Mouse (Mus musculus) CH12.LX (cell line): Measurements from ENCODE around the gene Dand5. TPM values are rescaled to one million over a fixed set of nuclear protein-coding genes. Genes with fewer than 3 reads are reported as not detected.

ENCODE experiments used
- DNase-seq: peaks from one replicate; pipeline ENCODE4 v3.0.0-alpha.2; 2013; ENCODE audit errors: extremely low read depth
- H3K27ac ChIP-seq: 2 replicates; pipeline ENCODE4 v1.5.1; 2012; ENCODE audit warnings: low read depth, mild to moderate bottlenecking, control low read depth, moderate library complexity; ENCODE audit not compliant: insufficient read depth
- H3K27me3 ChIP-seq: replicated peaks from 2 replicates; pipeline ENCODE3; 2012; ENCODE audit warnings: inconsistent platforms
- H3K36me3 ChIP-seq, 2 experiments: replicated peaks in 1 of 2; 2 replicates each; pipeline versions ENCODE3 to v1.6.1; 2012; ENCODE audit warnings: inconsistent platforms in 1 of 2, low read length in 1 of 2, mild to moderate bottlenecking in 1 of 2, mixed read lengths in 1 of 2, moderate library complexity in 1 of 2; ENCODE audit not compliant: control insufficient read depth in 1 of 2, insufficient read depth in 1 of 2
- H3K4me1 ChIP-seq, 2 experiments: 2 replicates each; pipeline ENCODE4 v1.6.1; 2012; ENCODE audit warnings: inconsistent platforms in 1 of 2, moderate library complexity in 1 of 2; ENCODE audit not compliant: insufficient read depth in 2 of 2, control insufficient read depth in 1 of 2
- H3K4me2 ChIP-seq: 2 replicates; pipeline ENCODE4 v1.6.1; 2012; ENCODE audit warnings: low read depth, mild to moderate bottlenecking, control low read depth; ENCODE audit not compliant: poor library complexity, insufficient read depth, severe bottlenecking
- H3K4me3 ChIP-seq, 3 experiments: fragments of 150-350 bp in 1 of 3; sonication (generic) in 1 of 3; replicated peaks in 1 of 3; 2 replicates each; pipeline versions ENCODE3 to v1.5.1; 2011 to 2012; ENCODE audit warnings: low read depth in 2 of 3, low read length in 2 of 3, mild to moderate bottlenecking in 2 of 3, moderate library complexity in 2 of 3, control low read depth in 1 of 3, improper control_type of control experiment in 1 of 3, inconsistent platforms in 1 of 3, mixed read lengths in 1 of 3; ENCODE audit not compliant: poor library complexity in 1 of 3
- H3K79me2 ChIP-seq: replicated peaks from 2 replicates; pipeline ENCODE4 v1.6.1; 2012; ENCODE audit warnings: mild to moderate bottlenecking, moderate library complexity; ENCODE audit not compliant: control insufficient read depth, poor library complexity, insufficient read depth, severe bottlenecking; ENCODE audit errors: extremely low read depth
- H3K9ac ChIP-seq: 2 replicates; pipeline ENCODE4 v1.6.1; 2012; ENCODE audit warnings: low read depth, mild to moderate bottlenecking, control low read depth, moderate library complexity; ENCODE audit not compliant: insufficient read depth
- H3K9me3 ChIP-seq: replicated peaks from 2 replicates; pipeline ENCODE3; 2012; ENCODE audit warnings: low read length, inconsistent platforms, mixed read lengths
- CHD1 ChIP-seq: IDR thresholded peaks from 2 replicates; pipeline ENCODE4 v1.6.1; 2012; ENCODE audit warnings: low read depth, low read length, improper control_type of control experiment, inconsistent platforms
- CTCF ChIP-seq, 2 experiments: IDR thresholded peaks in 1 of 2; conservative IDR thresholded peaks in 1 of 2; 2 replicates each; pipeline ENCODE4 v1.5.1; 2011 to 2012; ENCODE audit warnings: low read depth in 2 of 2, low read length in 2 of 2, improper control_type of control experiment in 1 of 2, inconsistent platforms in 1 of 2, mild to moderate bottlenecking in 1 of 2, moderate library complexity in 1 of 2
- E2F4 ChIP-seq: IDR thresholded peaks from 2 replicates; pipeline ENCODE4 v1.6.1; 2011; ENCODE audit warnings: low read depth, low read length, improper control_type of control experiment; ENCODE audit not compliant: insufficient replicate concordance
- GABPA ChIP-seq: IDR thresholded peaks from 2 replicates; pipeline ENCODE4 v1.6.1; 2012; ENCODE audit warnings: low read depth, low read length, improper control_type of control experiment, inconsistent platforms; ENCODE audit not compliant: insufficient replicate concordance
- IRF4 ChIP-seq: IDR thresholded peaks from 2 replicates; pipeline ENCODE4 v1.6.1; 2014; ENCODE audit warnings: low read depth, mild to moderate bottlenecking, inconsistent platforms, low read length, improper control_type of control experiment
- JUN ChIP-seq: IDR thresholded peaks from 2 replicates; pipeline ENCODE4 v1.6.1; 2011; ENCODE audit warnings: low read depth, mild to moderate bottlenecking, low read length, improper control_type of control experiment, moderate library complexity; ENCODE audit not compliant: insufficient read depth
- MAFK ChIP-seq: IDR thresholded peaks from 2 replicates; pipeline ENCODE4 v1.6.1; 2011; ENCODE audit warnings: low read length, improper control_type of control experiment; ENCODE audit not compliant: insufficient replicate concordance
- MAZ ChIP-seq: IDR thresholded peaks from 2 replicates; pipeline ENCODE4 v1.6.1; 2012; ENCODE audit warnings: low read depth, mild to moderate bottlenecking, inconsistent platforms, low read length, improper control_type of control experiment, moderate library complexity
- MEF2A ChIP-seq: IDR thresholded peaks from 2 replicates; pipeline ENCODE4 v1.6.1; 2014; ENCODE audit warnings: low read depth, mild to moderate bottlenecking, inconsistent platforms, low read length, improper control_type of control experiment, borderline replicate concordance
- MYC ChIP-seq: IDR thresholded peaks from 2 replicates; pipeline ENCODE4 v1.6.1; 2011; ENCODE audit warnings: low read depth, mild to moderate bottlenecking, improper control_type of control experiment, low read length
- NRF1 ChIP-seq: IDR thresholded peaks from 2 replicates; pipeline ENCODE4 v1.6.1; 2014; ENCODE audit warnings: low read depth, mild to moderate bottlenecking, inconsistent platforms, low read length, improper control_type of control experiment, moderate library complexity
- PAX5 ChIP-seq: IDR thresholded peaks from 2 replicates; pipeline ENCODE4 v1.6.1; 2012; ENCODE audit warnings: low read length, inconsistent platforms, mixed read lengths
- POLR2A ChIP-seq: IDR thresholded peaks from 2 replicates; pipeline ENCODE4 v1.6.1; 2011; ENCODE audit warnings: low read depth, mild to moderate bottlenecking, improper control_type of control experiment, low read length
- POLR2AphosphoS2 ChIP-seq: IDR thresholded peaks from 2 replicates; pipeline ENCODE4 v1.6.1; 2011; ENCODE audit warnings: low read depth, low read length, improper control_type of control experiment
- RCOR1 ChIP-seq: conservative IDR thresholded peaks from 2 replicates; pipeline ENCODE4 v1.6.1; 2012; ENCODE audit warnings: low read depth, mild to moderate bottlenecking, inconsistent platforms, low read length, improper control_type of control experiment
- SIN3A ChIP-seq: IDR thresholded peaks from 2 replicates; pipeline ENCODE4 v1.6.1; 2012; ENCODE audit warnings: low read length, improper control_type of control experiment, inconsistent platforms
- SMC3 ChIP-seq: IDR thresholded peaks from 2 replicates; pipeline ENCODE4 v1.6.1; 2011; ENCODE audit warnings: low read depth, low read length, improper control_type of control experiment
- TCF12 ChIP-seq: IDR thresholded peaks from 2 replicates; pipeline ENCODE4 v1.6.1; 2014; ENCODE audit warnings: low read depth, mild to moderate bottlenecking, inconsistent platforms, low read length, improper control_type of control experiment
- USF2 ChIP-seq: conservative IDR thresholded peaks from 2 replicates; pipeline ENCODE4 v1.6.1; 2011; ENCODE audit warnings: low read depth, low read length, improper control_type of control experiment
- ZC3H11A ChIP-seq: IDR thresholded peaks from 2 replicates; pipeline ENCODE4 v1.6.1; 2012; ENCODE audit warnings: low read depth, mild to moderate bottlenecking, inconsistent platforms, low read length, improper control_type of control experiment
- ZKSCAN1 ChIP-seq: IDR thresholded peaks from 2 replicates; pipeline ENCODE4 v1.6.1; 2012; ENCODE audit warnings: low read depth, inconsistent platforms, low read length, improper control_type of control experiment, borderline replicate concordance
- ZNF384 ChIP-seq: IDR thresholded peaks from 2 replicates; pipeline ENCODE4 v1.6.1; 2012; ENCODE audit warnings: low read depth, low read length, improper control_type of control experiment, inconsistent platforms
- dilution Hi-C: fragments of 300-500 bp; cut with MboI; formaldehyde crosslinking; loops from 2 replicates; pipeline ENCODE4 v1.14.3; 2020; ENCODE audit warnings: low sequenced_read_pairs; ENCODE audit not compliant: extremely low pct_unique_long_range_greater_than_20kb, extremely low pct_ligation_motif_present
- in situ Hi-C: fragments of 300-500 bp; cut with MboI; formaldehyde crosslinking; loops from 3 replicates; pipeline ENCODE4 v1.14.3; 2019; ENCODE audit warnings: low sequenced_read_pairs, low pct_ligation_motif_present, low pct_unique_long_range_greater_than_20kb, mixed read lengths
- polyA plus RNA-seq: library from polyadenylated mRNA; unstranded; fragments of >175 nt; gene quantifications from 2 replicates; pipeline ENCODE4 v1.2.1, GENCODE M21; 2012; ENCODE audit warnings: low read depth; ENCODE audit not compliant: insufficient read length
- total RNA-seq, 2 experiments: library from RNA; depleted of rRNA; stranded (reverse); fragments of 300-350 nt in 1 of 2; fragments of >200 nt in 1 of 2; gene quantifications; 2 replicates each; pipeline ENCODE4 v1.2.3; 2012 to 2014

Gene Dand5
- total and polyA plus RNA-seq, 3 experiments: 1.4 to 1.7 (median 1.5) TPM

DNA sequence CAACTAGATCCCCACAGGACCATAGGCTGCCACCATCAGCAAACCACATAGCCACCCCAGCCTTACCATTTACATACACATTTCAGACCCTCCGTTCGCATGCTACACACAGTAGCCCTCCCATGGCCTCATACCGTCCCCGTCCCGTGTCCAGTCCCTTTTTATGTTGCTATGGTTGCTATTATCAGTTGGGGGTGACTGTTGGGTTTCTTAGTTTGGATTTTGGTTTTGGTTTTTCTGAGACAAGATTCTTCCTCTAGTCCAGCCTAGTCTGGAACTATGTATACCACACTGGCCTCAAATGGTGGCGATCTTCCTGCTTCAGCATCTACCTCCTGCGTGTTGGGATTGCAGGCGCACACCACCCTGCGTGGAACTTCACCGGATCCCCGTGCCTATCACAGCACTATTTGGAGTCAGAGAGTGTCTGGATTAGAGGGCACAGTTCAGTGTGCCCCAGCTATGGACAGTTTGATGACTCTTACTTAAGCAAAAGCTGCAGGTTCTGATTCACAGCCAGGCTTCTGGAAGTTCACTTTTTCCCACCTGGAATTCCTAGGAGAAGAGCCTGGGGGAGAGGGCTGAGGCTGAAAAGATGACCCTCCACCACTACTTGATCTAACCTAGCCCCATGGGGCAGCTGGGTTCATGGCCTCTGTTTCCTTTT is 35.7 kb downstream of the Dand5 start:
- in situ Hi-C loops: no loop called here
- TF ChIP-seq IRF4 (no peak), CTCF (conservative IDR thresholded peaks at IDR 0.05 in 1 of 2, IDR thresholded peaks at IDR 0.05 in 1 of 2; ENCODE audit: low read depth in 2 of 2, low read length in 2 of 2) (no peak), SMC3 (no peak), ZNF384 (no peak), POLR2A (no peak), POLR2AphosphoS2 (no peak)
- Histone ChIP-seq H3K4me2 (no peak overlapping the region), H3K4me3 (no peak overlapping the region), H3K9ac (no peak overlapping the region), H3K79me2 (no peaks in the 10 kb centered on the region), H3K4me1 (no peaks in the 10 kb centered on the region), H3K27me3 (peaks cover 94% of the 10 kb centered on the region), H3K9me3 (no peaks in the 10 kb centered on the region), H3K36me3 (no peaks in the 10 kb centered on the region), H3K27ac (no peak overlapping the region)
- no peak for DNase-seq
- dilution Hi-C loops: no loop called here

GRCm38 (mm10) chr8:84785756-84786677 is 36.6 kb downstream of the Dand5 start:
- Histone ChIP-seq H3K4me2 (no peak overlapping the region), H3K36me3 (no peaks in the 10 kb centered on the region), H3K4me3 (no peak overlapping the region), H3K27me3 (peaks cover 95% of the 10 kb centered on the region)
- dilution Hi-C loops (no loop called here), in situ Hi-C loops (no loop called here)
- TF ChIP-seq USF2: no peak
- no peak for TF ChIP-seq MYC
- TF ChIP-seq ZKSCAN1: no peak
- no peak for TF ChIP-seq SIN3A
- TF ChIP-seq MEF2A: no peak
- no peak for TF ChIP-seq ZNF384
- TF ChIP-seq MAFK: no peak
- no peak for TF ChIP-seq CHD1
- no peak for TF ChIP-seq RCOR1
- no peak for TF ChIP-seq E2F4
- no peak for TF ChIP-seq TCF12
- TF ChIP-seq GABPA: no peak
- TF ChIP-seq NRF1: no peak
- TF ChIP-seq JUN: no peak
- no peak for TF ChIP-seq ZC3H11A
- TF ChIP-seq PAX5: no peak
- TF ChIP-seq MAZ: no peak
- no peak for TF ChIP-seq CTCF (conservative IDR thresholded peaks at IDR 0.05 in 1 of 2, IDR thresholded peaks at IDR 0.05 in 1 of 2; ENCODE audit: low read depth in 2 of 2, low read length in 2 of 2)
- no peak for TF ChIP-seq SMC3
- TF ChIP-seq, all 38 proteins: peak for 0
- Histone ChIP-seq H3K79me2 (no peaks in the 10 kb centered on the region), H3K9ac (no peak overlapping the region), H3K4me1 (no peaks in the 10 kb centered on the region), H3K9me3 (no peaks in the 10 kb centered on the region), H3K27ac (no peak overlapping the region)
- no peak for DNase-seq
